Mouse (Mus musculus): ENCODE data around the gene Grb2. TPM values are rescaled to one million over a fixed set of nuclear protein-coding genes. Genes with fewer than 3 reads are reported as not detected.
"Not testable (repeated sequence)": the region's sequence is repeated elsewhere in the genome, so short reads cannot be mapped to it uniquely, and the experiment has no call there.

The Grb2 gene
- total RNA-seq, 2 experiments from 2014 or later = 218 to 220 TPM

DNA sequence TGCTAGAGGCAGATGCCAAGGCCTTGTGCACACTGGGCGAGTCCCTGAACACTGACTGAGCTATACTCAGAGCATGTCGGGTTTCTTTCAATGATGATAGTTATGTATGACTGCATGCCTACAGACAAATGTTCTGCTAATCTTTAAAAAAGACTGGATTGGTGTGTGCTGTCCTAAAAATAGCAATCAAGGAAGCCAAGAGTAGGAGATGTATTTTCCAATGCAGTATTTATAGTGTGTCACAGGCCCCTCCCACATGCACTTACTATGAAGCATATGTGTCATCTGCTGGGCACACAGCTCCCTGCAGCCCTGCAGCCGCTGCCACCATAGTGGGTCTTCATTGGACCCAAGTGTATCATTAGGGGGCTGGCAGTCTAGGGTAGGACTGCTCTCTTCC is 55.2 kb downstream of the Grb2 start:
- no peak for DNase-seq
- intact Hi-C loops (cut with DNase I) = loop anchor here (5.0 kb wide), 1 partner anchor 159 kb away; the partner anchor contains the start of genes Caskin2 and Tsen54

DNA sequence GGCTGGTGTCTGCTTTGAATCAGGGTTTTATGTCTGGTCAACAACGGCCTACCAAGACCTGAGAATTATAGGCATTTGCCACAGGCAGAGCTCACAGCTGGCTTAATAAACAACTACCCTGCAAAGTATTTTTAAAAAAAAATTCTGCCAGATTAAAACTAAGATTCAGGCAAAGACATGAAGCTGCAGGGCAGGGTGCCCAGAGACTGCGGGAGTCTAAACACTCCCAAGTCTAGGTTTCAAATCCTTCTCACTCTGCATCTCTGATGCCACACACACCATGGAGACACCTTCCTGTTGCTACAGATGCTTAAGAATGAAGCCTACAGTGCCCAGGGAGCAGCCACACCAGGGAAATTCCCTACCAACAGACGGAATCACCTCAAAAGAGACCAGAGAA is 56.7 kb downstream of the Grb2 start:
- intact Hi-C loops (cut with DNase I) = loop anchor here (5.0 kb wide), 1 partner anchor 161 kb away; the partner anchor contains the start of genes Caskin2 and Tsen54

DNA sequence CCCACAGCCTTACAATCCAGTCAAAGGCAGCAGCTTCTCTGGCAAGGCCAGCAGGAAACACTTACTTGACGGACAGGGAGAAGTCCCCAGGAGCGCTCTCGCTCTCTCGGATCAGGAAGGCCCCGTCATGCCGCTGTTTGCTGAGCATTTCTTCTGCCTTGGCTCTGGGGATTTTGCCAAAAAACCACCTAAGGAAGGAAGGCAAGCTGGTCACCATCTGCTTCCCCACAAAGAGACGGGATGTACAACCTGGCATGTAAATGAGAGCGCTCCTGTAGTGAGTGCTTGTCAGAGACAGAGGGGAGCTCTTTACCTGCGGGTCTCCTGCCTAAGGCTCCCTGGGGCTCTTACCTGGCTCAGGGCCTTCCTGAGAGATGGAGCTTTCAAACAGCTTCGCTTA is 58.7 kb downstream of the Grb2 start:
- intact Hi-C loops (cut with DNase I) = loop anchor here (5.0 kb wide), 2 partner anchors 63 to 163 kb away; partner anchors contain the start of genes Caskin2 and Tsen54
- peak; percentile 50 for DNase-seq

More for the DNA sequence above, 56.7 kb downstream of the Grb2 start:
- DNase-seq = no peak

DNA sequence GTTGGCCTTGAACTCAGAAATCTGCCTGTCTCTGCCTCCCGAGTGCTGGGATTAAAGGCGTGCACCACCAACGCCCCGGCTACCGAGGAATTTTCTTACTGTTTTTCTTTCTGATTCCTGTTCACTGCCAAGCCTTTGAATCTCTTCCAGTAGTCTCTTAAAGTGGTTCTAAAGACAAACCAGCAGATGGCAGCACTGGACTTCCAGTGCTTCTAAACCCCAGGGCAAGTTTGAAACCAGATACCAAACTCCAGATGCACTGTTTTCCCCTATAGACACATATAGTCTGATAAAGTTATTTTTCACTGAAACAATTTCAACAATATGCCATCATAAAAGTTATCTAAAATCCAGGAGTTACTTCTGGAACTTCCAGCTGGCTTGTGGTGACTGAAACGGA is 60.9 kb downstream of the Grb2 start:
- peak; percentile 49 for DNase-seq
- intact Hi-C loops (cut with DNase I) = loop anchor here (5.0 kb wide), 1 partner anchor 65 kb away; no protein-coding TSS in a partner anchor

DNA sequence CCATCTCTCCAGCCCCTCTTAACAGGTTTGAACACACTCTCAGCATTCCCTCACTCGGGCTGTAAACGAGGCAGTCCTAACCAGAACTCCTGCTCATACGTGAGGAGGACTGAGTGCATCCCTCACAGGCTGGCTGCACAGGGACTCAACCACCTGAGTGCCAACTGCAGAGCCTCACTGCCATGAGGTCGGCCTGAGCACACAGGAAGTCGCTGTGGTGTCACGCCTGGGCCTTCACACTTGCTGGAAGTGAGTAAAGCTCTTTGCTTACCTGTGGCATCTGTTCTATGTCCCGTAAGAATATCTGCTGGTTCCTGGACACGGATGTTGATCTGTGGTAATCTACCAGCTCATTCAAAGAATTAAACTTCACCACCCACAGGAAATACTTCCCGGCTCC is 62.0 kb downstream of the Grb2 start:
- no peak for DNase-seq
- intact Hi-C loops (cut with DNase I) = loop anchor here (5.0 kb wide), 1 partner anchor 66 kb away; no protein-coding TSS in a partner anchor

DNA sequence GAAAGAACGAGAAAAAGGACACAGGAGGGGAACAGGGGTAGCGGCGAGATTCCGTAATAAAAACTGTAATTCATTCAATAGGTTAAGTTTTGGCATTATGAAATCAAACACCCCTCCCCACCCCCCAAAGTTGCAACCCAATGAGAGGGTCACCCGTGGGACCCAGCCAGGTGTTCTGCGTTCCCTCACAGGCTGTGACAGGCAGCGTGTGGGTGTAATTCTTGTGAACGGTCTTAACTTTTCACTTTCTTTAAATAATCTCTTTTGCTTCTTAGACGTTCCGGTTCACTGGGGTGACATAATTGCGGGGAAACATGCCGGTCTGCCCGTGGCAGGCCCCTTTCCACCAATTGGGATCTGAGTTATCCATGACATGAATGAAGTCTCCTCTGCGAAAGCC is 62.9 kb downstream of the Grb2 start:
- not testable (repeated sequence) for DNase-seq
- intact Hi-C loops (cut with DNase I) = loop anchor here (5.0 kb wide), 1 partner anchor 67 kb away; no protein-coding TSS in a partner anchor

DNA sequence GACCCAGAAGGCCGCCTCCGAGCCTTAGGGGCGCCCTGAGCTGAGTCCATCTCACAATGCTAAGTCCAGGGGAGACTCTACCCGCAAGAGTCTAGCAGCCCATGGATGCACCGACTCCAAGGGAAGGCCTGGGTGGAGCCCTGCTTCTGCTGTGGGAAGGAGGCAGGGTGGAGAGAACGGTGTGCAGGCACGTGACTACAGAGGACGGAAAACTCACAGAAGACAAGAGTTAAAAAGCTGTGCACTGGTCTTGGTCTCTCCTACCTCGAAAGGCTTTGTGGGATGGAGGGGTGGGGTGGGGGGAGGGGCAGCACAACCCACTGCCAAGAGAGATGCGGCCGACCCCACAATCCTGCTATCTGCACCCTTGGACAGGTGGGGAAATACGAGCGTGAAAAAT is 64.1 kb downstream of the Grb2 start:
- intact Hi-C loops (cut with DNase I) = loop anchor here (5.0 kb wide), 1 partner anchor 53 kb away; no protein-coding TSS in a partner anchor

DNA sequence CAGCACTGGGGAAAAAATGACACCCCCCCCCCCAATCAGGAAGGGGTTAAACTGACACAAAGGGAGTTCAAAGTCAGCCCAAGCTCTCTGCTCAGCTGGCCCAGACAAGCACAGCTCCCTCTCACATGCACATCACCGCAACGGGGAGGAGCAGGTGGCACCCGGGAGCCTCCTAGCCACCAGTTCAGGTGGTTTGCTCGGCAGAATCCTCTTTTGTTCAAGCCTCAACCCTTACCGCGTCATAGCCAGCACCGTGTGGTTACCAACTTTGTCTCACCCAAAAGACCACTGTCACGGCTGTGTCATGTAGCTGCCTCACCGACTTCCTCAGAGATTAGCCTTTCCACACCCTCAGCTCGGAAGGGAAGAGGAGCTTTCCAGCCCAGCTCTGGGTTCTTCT is 65.1 kb downstream of the Grb2 start:
- intact Hi-C loops (cut with DNase I) = loop anchor here (5.0 kb wide), 1 partner anchor 54 kb away; no protein-coding TSS in a partner anchor
- no peak for DNase-seq

More for the DNA sequence above, 64.1 kb downstream of the Grb2 start:
- DNase-seq = no peak

DNA sequence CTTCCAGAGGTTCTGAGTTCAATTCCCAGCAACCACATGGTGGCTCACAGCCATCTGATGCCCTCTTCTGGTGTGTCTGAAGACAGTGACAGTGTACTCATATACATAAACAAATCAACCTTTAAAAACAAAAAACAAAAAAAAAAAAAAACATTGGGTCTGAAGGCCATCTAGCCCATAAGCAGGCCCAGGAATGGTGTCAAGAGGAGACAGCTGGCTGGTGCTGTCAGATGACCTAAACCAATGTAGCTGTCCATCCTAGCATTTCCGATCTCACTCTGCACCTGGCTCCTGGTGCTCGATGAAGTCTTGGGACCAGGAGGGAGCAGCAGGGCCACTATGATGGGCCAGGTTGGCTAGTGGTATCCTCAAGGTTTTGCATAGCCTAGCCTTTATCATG is 65.7 kb downstream of the Grb2 start:
- intact Hi-C loops (cut with DNase I) = loop anchor here (5.0 kb wide), 1 partner anchor 55 kb away; no protein-coding TSS in a partner anchor
- no peak for DNase-seq

DNA sequence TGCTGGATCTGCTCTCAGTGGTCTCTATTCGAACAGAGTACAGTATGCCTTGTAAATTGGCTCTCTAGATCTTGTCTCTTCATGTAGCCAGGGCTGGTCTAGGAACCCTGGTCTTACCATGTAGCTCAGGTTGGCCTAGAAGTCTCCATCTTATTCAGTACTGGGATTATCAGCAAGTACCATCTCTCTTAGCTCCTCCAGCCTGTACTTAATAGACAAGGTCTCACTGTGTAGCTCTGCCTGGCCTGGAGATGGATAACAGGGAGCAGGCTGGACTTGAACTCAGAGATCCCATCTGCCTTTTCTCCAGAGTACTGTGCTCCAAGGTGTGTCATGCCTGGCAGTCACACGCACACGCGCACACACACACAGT is 66.7 kb downstream of the Grb2 start:
- intact Hi-C loops (cut with DNase I) = loop anchor here (5.0 kb wide), 1 partner anchor 56 kb away; no protein-coding TSS in a partner anchor
- no peak for DNase-seq

DNA sequence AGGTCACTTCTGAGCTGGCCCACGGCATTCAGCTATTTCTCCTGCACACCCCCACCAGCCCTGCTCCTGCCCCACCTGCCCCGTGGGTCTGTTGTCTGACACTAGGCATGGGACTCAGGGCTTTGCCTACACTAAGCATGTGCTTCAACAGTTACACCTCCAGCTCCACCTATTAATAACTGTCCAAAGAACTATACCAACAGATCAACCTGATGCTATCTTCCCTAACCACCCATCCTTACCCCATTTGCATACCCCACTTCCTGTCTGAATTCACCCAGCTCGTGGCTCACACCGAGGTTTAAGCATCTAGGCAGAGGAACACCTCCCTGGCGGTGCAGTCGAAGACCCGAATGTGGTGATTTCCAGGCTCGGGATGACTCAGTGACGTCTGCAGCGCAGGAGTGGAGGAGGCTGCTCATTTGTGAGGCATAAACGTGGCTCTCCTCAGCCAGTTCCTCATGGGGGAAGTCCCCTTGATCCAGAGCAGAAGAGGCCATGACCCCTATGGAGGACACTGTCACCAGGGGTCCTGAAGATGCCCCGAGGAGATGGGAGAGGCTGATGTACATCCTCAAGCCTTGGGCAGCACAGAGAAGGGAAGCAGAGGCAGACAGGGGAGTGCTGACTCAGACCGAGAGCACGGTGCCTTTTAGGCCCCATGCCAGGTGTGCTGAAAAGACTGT is 67.3 kb downstream of the Grb2 start:
- intact Hi-C loops (cut with DNase I) = loop anchor here (5.0 kb wide), 1 partner anchor 56 kb away; no protein-coding TSS in a partner anchor
- no peak for DNase-seq

DNA sequence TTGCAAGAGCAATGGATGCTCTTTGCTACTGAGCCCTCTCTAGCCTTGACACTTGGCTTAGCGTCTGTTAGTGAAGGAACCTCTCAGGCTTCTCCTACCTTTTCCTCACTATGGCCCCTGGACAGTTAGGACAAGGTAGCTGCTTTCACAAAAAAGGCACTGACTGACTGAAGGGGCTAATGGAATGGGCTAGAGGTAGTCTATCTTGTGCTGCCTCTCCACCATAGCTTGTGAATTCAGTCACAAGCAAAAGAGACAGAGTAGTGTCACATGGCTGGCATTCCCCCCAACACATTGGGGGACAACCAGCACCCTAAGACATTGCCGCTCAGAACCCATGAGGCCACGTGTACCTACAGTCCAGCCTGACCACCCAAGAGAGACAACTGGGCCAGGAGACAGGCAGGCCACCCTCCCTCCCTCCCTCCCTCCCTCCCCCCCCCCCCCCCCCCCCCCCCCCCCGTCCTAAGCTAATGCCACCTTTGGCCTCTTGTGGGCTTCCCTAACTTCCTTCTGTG is 68.0 kb downstream of the Grb2 start:
- DNase-seq = no peak
- intact Hi-C loops (cut with DNase I) = loop anchor here (5.0 kb wide), 1 partner anchor 57 kb away; no protein-coding TSS in a partner anchor

DNA sequence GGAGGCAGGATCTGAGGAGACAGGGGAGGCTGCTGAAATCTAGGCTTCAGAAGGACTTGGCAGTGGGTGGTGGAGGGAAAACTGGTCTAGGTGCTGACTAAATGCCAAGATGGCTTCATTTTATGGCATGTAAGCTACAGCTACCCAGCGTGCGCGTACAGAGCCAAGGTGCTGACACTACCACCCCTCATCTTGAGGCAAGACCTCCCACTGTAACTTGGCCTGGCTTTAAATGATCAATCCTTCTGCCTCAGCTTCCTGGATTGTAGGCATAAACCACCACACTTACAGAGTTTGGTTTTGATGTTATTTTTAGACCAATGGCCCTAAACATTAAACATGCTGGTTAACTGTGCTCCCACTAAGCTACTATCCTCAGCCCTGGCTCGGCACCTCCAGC is 68.9 kb downstream of the Grb2 start:
- intact Hi-C loops (cut with DNase I) = no loop called here
- no peak for DNase-seq

DNA sequence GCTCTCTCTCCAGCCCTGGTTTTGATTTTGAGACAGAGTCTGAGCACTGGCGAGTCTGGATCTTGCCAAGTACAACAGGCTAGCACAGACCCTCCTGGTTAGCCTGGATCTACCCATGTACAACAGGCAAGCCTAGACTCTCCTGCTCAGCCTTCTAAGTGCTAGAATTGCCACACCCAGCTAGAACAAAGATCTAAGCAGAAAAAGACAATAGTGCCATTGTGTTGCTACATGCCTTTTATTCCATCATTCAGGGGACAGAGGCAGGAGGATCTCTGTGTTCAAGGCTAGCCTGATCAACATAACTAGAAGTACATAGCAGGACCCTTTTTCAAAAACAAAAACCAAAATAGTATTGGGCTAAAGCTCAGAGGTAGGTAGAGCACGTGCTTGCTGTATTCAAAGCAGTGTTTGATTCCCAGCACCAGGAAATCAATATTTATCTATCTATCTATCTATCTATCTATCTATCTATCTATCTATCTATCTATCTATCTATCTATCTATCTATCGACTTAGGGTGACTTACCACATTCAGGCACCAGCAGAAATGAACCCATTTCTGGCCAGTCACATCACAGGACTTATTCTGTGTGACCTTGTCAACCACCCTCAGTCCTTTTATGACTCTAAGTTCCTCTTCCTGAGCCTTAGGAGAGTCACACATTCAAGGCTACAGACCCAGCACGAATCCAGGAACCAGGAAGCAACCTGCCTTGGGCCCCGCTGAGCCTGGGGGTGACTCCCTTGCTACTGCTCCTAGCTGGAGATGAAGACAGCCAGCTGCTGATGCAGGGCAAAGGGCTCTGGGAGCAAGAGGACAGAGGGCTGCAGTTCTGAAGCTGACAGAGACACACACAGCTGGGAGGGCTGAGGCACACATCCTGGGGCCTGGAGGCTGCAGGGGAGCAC is 69.6 kb downstream of the Grb2 start:
- intact Hi-C loops (cut with DNase I) = no loop called here
- no peak for DNase-seq

DNA sequence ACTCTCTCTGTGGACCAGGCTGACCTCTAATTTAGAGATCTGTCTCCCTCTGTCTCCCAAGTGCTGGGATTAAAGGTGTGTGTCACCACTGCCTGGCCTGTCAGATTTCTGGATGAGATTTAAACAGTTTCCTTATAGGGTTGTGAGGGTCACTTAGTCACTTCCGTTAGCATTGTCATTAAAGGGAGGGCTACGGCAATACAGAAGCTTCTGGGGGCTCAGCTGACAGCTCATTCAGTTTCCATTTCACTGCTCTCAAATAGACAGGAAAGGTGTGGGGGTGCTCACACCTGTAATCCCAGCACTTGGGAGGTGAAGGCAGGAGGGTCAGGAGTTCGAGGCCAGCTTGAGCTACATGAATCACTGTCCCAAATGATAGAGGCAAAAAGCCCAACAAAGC is 71.4 kb downstream of the Grb2 start:
- DNase-seq = no peak
- intact Hi-C loops (cut with DNase I) = no loop called here

DNA sequence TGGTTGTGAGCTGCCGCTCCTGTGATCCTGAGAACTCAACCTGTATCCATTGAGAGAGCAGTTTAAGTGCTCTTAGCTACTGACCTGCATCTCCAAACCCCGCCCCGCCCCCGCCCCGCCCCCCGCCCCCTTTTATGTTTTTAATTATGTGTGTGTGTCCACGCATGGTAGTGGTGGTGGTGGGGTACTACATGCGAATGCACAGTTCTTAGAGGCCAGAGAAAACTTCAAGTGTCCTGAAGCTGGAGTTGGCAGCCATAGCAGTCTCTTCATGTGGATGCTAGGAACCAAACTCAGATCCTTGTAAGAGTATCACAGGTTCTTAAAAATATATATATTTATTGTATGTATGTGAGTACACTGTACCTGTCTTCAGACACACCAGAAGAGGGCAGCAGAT is 72.9 kb downstream of the Grb2 start:
- intact Hi-C loops (cut with DNase I) = no loop called here
- no peak for DNase-seq

DNA sequence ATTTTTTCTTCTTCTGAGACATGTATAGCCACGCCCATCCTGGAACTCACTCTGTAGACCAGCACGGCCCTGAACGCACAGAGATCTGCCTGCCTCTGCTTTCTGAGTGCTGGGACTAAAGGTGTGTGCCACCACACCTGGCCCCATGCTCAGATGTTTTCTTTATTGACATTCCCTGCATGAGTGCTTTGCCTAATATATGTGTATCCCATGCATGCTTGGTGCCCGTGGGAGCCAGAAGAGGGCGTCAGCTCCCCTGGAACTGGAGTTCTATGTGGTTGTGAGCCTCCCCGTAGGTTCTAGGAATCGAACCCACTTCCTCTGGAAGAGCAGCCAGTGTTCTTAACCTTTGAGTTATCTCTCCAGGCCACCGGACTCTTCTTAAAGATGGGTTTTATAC is 73.4 kb downstream of the Grb2 start:
- intact Hi-C loops (cut with DNase I) = no loop called here
- no peak for DNase-seq

DNA sequence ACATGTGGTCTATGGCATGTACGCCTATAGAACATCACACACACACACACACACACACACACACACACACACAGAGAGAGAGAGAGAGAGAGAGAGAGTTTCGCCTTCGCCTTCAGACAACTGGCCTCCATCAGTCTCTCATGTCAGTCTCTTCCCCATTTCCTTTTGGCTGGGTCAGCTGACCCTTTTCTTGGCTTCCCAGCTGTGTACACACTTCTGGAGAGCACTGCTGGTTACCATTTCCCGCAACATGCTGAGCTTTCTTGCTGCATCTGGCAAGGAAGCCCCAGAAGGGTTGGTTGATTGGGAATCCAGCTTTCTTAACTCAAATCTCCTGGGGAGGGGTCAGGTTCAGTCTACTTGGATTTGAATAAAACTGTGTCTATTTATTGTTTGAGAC is 74.3 kb downstream of the Grb2 start:
- no peak for DNase-seq
- intact Hi-C loops (cut with DNase I) = no loop called here

DNA sequence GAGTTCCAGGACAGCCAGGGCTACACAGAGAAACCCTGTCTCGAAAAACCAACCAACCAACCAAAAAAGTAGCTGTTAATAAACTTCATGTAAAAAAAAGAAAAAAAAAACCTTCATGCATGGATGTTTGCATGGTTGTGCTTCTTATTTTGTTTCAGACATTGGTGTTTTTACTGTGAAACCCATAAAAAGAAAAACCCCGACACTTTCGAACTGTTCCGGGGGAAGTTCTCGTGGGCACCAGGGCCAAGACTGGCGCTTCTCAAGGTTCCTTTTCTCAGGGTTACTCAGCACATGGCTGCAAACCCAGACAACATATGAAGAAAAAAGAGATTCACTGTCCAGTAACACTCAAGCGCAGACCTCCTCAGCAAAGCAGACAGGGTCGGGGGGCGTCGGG is 75.5 kb downstream of the Grb2 start:
- no peak for DNase-seq
- intact Hi-C loops (cut with DNase I) = no loop called here

DNA sequence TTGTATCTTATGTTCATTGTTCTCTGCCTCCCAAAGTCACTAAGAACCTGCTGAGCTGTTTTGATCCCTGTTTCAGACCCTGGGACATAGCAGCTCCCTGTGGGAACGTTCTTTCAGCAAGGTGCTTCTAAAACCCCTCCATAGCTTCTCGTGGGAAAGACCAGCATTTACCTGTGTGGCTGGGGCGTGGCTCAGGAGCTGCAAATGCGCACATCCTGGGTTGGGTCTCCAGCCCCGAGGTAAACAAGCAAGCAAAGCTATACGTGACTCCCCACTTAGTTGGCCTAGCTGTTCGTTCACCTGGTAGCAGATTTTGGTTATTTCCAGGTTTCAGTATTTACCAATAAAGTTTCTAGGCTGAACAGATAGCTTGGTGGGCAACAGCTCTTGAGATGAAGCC is 76.2 kb downstream of the Grb2 start:
- intact Hi-C loops (cut with DNase I) = no loop called here
- DNase-seq = no peak

DNA sequence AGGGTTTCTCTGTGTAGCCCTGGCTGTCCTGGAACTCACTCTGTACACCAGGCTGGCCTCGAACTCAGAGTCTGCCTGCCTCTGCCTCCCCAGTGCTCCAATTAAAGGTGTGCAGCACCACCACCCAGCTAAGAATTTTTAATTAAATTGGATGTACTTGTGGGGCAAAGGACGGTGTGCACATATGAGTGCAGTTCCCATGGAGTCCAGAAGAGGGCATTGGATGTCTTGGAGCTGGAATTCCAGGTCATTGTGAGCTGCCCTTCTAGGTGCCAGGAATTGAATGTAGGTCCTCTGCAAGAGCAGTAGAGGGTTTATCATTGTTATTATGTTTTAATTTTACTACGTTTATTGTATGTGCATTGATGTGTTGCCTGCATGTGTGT is 76.9 kb downstream of the Grb2 start:
- intact Hi-C loops (cut with DNase I) = no loop called here
- no peak for DNase-seq

All from left cerebral cortex, postnatal 4 days (tissue).